Mouse (Mus musculus) E14TG2a.4 (cell line): Measurements from ENCODE around the gene Srgap2.

Source experiments
- H3K27me3 ChIP-seq: 2 replicates; pipeline ENCODE4 v1.6.1; 2014; ENCODE audit warnings: low read length, control low read depth; ENCODE audit not compliant: insufficient read depth
- H3K36me3 ChIP-seq: 2 replicates; pipeline ENCODE4 v1.6.1; 2014; ENCODE audit warnings: low read length, control low read depth; ENCODE audit not compliant: insufficient read depth
- H3K4me1 ChIP-seq: replicated peaks from 2 replicates; pipeline ENCODE4 v1.6.1; 2014; ENCODE audit warnings: low read depth, low read length, control low read depth
- H3K4me3 ChIP-seq: replicated peaks from 2 replicates; pipeline ENCODE4 v1.5.1; 2014; ENCODE audit warnings: mild to moderate bottlenecking, low read length
- H3K9me3 ChIP-seq: 2 replicates; pipeline ENCODE4 v1.6.1; 2014; ENCODE audit warnings: low read length, control low read depth
- CTCF ChIP-seq: conservative IDR thresholded peaks from 2 replicates; pipeline ENCODE4 v1.5.1; 2014; ENCODE audit warnings: low read length
- NANOG ChIP-seq: IDR thresholded peaks from 2 replicates; pipeline ENCODE4 v1.6.1; 2014; ENCODE audit warnings: borderline replicate concordance, low read length, mixed read lengths
- POU5F1 ChIP-seq: IDR thresholded peaks from 2 replicates; pipeline ENCODE4 v1.6.1; 2014; ENCODE audit warnings: low read length, borderline replicate concordance

The Srgap2 gene

GRCm38 (mm10) chr1:131446577-131446976 lies 80.6 kb downstream of the Srgap2 start:
- H3K27me3 ChIP-seq, result no peaks in the 10 kb centered on the region
- no peak overlapping the region for H3K4me3 ChIP-seq
- 0 out of 2 replicates have a peak, but pooled peaks cover 3% of the 10 kb centered on the region for H3K36me3 ChIP-seq
- H3K9me3 ChIP-seq, result no peaks in the 10 kb centered on the region
- no peaks in the 10 kb centered on the region for H3K4me1 ChIP-seq
- TF ChIP-seq CTCF (no peak), NANOG (no peak), POU5F1 (no peak)

- no peak for TF ChIP-seq CTCF
- no peak for TF ChIP-seq NANOG
- no peak for TF ChIP-seq POU5F1
- H3K27me3 ChIP-seq, result no peaks in the 10 kb centered on the region
Measured at GRCm38 (mm10) chr1:131438556-131438955, 88.6 kb downstream of the Srgap2 start.

GRCm38 (mm10) chr1:131437975-131438374 lies 89.2 kb downstream of the Srgap2 start:
- Histone ChIP-seq H3K4me3 (no peak overlapping the region), H3K4me1 (peaks cover 5% of the 10 kb centered on the region; the same call in 1 of the 2 replicates), H3K27me3 (no peaks in the 10 kb centered on the region), H3K9me3 (no peaks in the 10 kb centered on the region), H3K36me3 (peaks cover 18% of the 10 kb centered on the region)
- TF ChIP-seq POU5F1 (no peak), NANOG (no peak), CTCF (no peak)

More at GRCm38 (mm10) chr1:131438556-131438955, 88.6 kb downstream of the Srgap2 start:
- Histone ChIP-seq H3K4me3 (no peak overlapping the region), H3K4me1 (peaks cover 5% of the 10 kb centered on the region; the same call in 1 of the 2 replicates), H3K36me3 (peaks cover 16% of the 10 kb centered on the region), H3K9me3 (no peaks in the 10 kb centered on the region)

DNA sequence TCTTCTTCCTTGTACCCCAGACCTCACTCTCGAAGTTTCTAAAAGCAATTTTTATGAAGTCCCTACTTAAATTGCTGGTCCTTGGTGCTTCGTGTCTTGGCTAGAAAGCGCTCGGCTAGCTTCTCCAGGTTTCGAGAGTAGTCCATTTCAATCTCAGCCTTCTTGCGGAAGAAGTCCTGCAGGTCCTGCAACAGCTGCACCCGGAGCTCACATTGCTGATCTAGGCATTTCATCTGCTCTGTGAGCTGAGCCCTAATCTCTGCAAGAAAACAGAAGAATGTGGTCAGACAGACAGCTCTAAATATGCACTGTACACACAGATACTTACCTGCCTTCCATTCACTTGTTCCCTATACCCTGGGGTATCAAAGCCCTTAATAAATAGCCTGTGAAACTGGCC lies 90.5 kb downstream of the Srgap2 start:
- H3K9me3 ChIP-seq, result no peaks in the 10 kb centered on the region

DNA sequence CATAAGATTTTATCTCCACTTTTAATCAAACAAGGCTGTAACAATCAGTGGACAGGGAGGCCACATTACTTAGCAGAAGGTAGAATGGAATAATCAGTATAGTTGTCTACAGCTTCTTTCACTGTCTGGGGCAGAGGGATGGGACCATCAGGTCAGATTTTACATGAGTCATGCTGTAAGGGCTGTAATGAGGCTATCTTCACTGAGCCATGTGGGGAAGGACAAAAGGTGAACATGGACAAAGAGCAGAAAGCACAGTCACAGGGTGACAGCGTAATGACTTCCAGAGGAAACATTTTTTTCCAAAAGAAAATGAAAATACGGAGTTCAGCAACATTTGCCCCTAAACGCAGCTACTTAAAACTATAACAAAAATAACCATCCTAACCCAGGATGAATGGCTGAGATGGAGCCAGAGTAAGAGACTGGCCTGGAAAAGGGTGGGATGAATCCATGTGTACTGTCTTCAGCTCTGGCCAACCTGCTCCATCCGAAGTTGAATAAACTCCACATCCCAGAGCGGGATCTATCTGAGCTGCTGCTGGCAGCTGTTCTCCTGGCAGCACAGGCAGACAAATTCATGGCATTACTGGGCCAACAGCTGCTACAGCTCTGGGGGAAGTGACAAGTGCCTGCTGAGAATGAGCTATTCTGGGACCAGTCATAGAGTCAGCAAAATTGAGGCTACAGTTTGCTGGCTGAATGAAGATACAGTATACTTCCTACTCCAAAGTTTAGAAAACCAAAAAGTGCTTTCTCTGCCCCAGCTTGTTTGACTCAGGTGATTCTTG lies 95.5 kb downstream of the Srgap2 start:
- TF ChIP-seq CTCF, result no peak
- no peak for TF ChIP-seq POU5F1
- TF ChIP-seq NANOG, result no peak
- Histone ChIP-seq H3K36me3 (peaks cover 27% of the 10 kb centered on the region), H3K4me1 (peaks cover 39% of the 10 kb centered on the region), H3K4me3 (no peak overlapping the region), H3K27me3 (no peaks in the 10 kb centered on the region), H3K9me3 (no peaks in the 10 kb centered on the region)

More for the DNA sequence above, 90.5 kb downstream of the Srgap2 start:
- peaks cover 18% of the 10 kb centered on the region for H3K36me3 ChIP-seq
- H3K27me3 ChIP-seq, result no peaks in the 10 kb centered on the region
- H3K4me3 ChIP-seq, result no peak overlapping the region
- H3K4me1 ChIP-seq, result peaks cover 14% of the 10 kb centered on the region
- TF ChIP-seq CTCF (no peak), POU5F1 (no peak), NANOG (no peak)

DNA sequence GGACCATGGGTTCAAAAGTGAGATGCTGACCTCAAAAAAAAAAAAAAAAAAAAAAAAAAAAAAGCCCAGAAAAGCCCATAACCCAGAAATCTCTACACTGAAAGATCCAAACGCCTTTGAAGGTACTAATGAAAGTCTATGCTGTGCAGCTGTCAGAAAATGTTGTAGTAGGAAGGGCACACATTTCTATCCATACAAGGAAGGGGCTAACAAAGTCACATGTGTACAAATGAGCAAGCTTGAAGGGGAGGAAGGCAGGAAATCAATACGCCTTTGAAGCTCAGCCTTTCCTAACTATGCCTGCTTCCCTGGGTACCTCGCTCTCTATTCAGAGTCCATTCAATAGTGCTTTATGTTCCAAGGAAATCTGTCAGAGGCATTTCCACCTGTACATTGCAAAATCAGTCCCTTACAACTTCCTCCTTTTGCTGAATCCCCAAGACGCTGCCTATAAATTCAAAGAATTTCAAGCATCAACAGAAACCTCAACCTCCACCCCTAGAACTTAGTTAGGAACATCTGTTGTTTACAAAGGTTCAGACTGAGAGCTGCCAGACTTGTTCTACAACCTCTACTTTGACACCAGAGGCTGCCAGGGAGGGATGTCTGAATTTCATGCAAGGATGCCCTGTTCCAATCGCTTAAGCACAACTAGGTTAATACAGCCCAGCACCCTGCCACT lies 99.9 kb downstream of the Srgap2 start:
- Histone ChIP-seq H3K4me3 (no peak overlapping the region), H3K9me3 (no peaks in the 10 kb centered on the region), H3K36me3 (peaks cover 22% of the 10 kb centered on the region), H3K4me1 (peaks cover 41% of the 10 kb centered on the region), H3K27me3 (no peaks in the 10 kb centered on the region)
- TF ChIP-seq POU5F1 (no peak), CTCF (no peak), NANOG (no peak)

DNA sequence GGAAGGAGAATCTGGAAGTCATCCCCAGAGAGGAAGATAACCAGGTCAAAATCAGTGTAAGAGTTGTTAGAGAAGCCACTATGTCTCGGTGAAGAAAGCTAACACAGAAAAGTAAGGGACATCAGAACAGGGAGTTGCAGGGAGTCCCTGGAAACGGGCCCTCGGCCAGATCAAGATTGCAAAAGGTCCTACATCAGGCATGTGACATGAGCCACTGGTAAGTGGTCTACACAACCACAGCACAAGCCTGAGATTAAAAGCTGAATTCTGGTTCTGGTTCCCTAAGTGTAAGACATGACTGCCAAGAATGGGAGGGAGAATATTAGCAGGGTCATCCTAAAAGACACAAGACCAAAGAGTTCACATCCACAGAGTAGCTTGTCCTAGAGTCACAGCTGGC lies 104.1 kb downstream of the Srgap2 start:
- H3K27me3 ChIP-seq, result no peaks in the 10 kb centered on the region
- no peak overlapping the region for H3K4me3 ChIP-seq
- H3K9me3 ChIP-seq, result no peaks in the 10 kb centered on the region
- H3K36me3 ChIP-seq, result peaks cover 12% of the 10 kb centered on the region; the same call in 1 of the 2 replicates
- peaks cover 16% of the 10 kb centered on the region for H3K4me1 ChIP-seq
- TF ChIP-seq NANOG (no peak), CTCF (no peak), POU5F1 (no peak)

DNA sequence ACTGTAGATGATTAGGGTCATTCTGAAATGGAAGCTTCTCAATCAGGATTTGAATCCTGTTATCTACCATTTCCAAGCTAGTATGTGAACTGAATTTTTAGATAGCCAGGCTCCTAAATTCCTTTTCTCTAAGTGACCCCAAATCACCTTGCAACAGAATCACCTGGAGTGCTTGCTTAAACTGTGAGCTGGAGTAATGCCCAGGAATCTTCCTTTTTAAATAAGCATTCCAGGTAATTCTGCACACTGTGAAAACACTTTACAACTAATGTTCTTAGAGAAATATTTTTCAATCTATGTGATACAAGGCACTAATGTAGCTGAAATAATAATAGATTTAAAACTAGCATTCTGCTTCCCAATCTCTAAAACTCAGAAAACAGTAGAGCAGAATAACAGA lies 106.0 kb downstream of the Srgap2 start:
- TF ChIP-seq POU5F1 (no peak), NANOG (no peak), CTCF (no peak)
- no peaks in the 10 kb centered on the region for H3K27me3 ChIP-seq

More for the DNA sequence above, 106.0 kb downstream of the Srgap2 start:
- Histone ChIP-seq H3K9me3 (no peaks in the 10 kb centered on the region), H3K4me1 (no peaks in the 10 kb centered on the region), H3K4me3 (no peak overlapping the region), H3K36me3 (peaks cover 12% of the 10 kb centered on the region; the same call in 1 of the 2 replicates)
